Mouse (Mus musculus) cortical plate, adult 2 months (tissue): ENCODE measurements around the gene Ctss. TPM values are rescaled to one million over a fixed set of nuclear protein-coding genes. Genes with fewer than 3 reads are reported as not detected.

ENCODE experiments used
- H3K27ac ChIP-seq: fragments of 200-500 bp; 2 replicates; pipeline ENCODE4 v1.5.1; 2012; ENCODE audit warnings: low read length, control low read depth, inconsistent platforms; ENCODE audit not compliant: insufficient read depth
- H3K4me1 ChIP-seq: fragments of 200-500 bp; 2 replicates; pipeline ENCODE4 v1.6.1; 2011; ENCODE audit warnings: low read length; ENCODE audit not compliant: control insufficient read depth, insufficient read depth
- H3K4me3 ChIP-seq: fragments of 200-500 bp; 2 replicates; pipeline ENCODE4 v1.5.1; 2011; ENCODE audit warnings: mild to moderate bottlenecking, low read length, control low read depth; ENCODE audit not compliant: insufficient read depth
- CTCF ChIP-seq: fragments of 200-500 bp; IDR thresholded peaks from 2 replicates; pipeline ENCODE4 v1.5.1; 2011; ENCODE audit warnings: mild to moderate bottlenecking, control low read depth, low read length; ENCODE audit not compliant: insufficient read depth; ENCODE audit errors: extremely low read depth
- POLR2A ChIP-seq: fragments of 200-500 bp; IDR thresholded peaks from 2 replicates; pipeline ENCODE4 v1.6.1; 2011; ENCODE audit warnings: mild to moderate bottlenecking, low read length, control low read depth; ENCODE audit not compliant: insufficient read depth; ENCODE audit errors: extremely low read depth
- polyA plus RNA-seq: library from polyadenylated mRNA; depleted of rRNA; stranded (reverse); fragments of >200 nt; gene quantifications from 2 replicates; pipeline ENCODE4 v1.2.3, GENCODE M21; 2012

The Ctss gene
- polyA plus RNA-seq, 1 experiment, result 95.5 TPM

DNA sequence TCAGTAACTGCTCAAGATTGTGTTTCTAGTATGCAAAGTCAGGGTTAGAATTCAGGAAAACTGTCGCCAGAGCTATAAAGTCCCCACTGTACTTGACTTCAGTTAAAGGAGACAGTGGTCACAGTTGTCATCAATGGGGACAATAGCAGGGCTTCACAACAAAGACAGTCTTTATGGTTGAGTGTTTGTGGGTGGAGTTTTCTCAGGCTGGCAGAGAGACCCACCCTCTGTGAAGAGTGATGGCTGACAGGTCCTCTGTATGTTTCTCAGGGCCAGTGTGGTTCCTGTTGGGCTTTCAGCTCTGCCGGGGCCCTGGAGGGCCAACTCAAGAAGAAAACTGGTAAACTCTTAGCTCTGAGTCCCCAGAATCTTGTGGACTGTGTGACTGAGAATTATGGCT lies 24.3 kb upstream of the Ctss start:
- TF ChIP-seq POLR2A (no peak), CTCF (no peak)
- 0 out of 2 replicates have a peak overlapping the region, but pooled peaks have one; percentile 10 for H3K27ac ChIP-seq

GRCm38 (mm10) chr3:95509348-95509747 lies 17.2 kb upstream of the Ctss start:
- Histone ChIP-seq H3K4me1 (no peaks in the 10 kb centered on the region), H3K27ac (no peak overlapping the region), H3K4me3 (no peak overlapping the region)
- TF ChIP-seq CTCF (no peak), POLR2A (no peak)

More for the DNA sequence above, 24.3 kb upstream of the Ctss start:
- no peak overlapping the region for H3K4me3 ChIP-seq
- peaks cover 6% of the 10 kb centered on the region; the same call in 1 of the 2 replicates for H3K4me1 ChIP-seq

DNA sequence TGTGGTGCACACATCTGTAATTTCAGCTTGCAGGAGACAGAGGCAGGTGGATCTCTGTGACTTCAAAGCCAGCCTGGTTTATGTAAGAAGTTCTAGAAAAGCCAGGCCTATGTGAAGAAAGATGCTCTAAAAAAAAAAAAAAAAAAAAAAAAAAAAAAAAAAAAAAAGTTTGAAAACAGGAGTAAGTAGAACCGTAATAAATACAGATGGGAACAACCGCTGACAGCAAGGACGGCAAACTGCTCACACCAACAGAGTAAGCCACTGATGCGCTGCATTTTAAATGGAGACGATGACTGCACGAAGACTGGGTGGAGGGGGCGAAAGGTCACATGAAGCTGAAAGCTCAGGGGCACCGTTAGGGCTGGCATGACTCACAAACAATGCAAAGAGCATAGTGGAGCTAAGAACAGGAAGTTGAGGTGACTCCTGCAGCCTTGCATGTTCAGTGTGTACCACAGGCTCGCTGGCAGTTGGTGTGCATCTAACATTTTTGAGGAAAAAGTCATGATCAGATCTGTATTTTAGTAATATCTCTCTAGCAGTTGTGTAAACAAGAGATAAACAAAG lies 14.9 kb upstream of the Ctss start:
- TF ChIP-seq CTCF (no peak), POLR2A (no peak)
- Histone ChIP-seq H3K27ac (no peak overlapping the region), H3K4me3 (no peak overlapping the region), H3K4me1 (no peaks in the 10 kb centered on the region)

GRCm38 (mm10) chr3:95516614-95517041 lies 10.0 kb upstream of the Ctss start:
- Histone ChIP-seq H3K4me3 (no peak overlapping the region), H3K4me1 (peaks cover 2% of the 10 kb centered on the region; the same call in 1 of the 2 replicates), H3K27ac (no peak overlapping the region)
- TF ChIP-seq POLR2A (no peak), CTCF (no peak)

DNA sequence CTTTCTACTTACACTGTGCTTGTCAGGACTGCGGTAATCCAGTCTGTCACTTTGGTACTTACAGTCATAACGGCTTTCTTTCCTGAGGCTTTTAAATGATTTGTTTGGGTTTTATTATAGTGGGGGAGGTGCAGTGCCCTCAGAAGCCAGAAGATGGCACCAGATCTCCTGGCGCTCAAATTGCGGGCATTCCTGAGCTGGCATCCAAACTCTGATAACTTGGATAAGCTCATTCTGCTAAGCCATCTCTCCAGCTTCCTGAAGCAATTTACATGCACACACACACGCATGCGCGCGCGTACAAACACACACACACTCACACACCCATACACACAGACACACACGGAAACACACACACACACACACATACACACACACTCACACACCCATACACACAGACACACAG lies 9.1 kb upstream of the Ctss start:
- Histone ChIP-seq H3K4me1 (peaks cover 2% of the 10 kb centered on the region; the same call in 1 of the 2 replicates), H3K27ac (no peak overlapping the region), H3K4me3 (no peak overlapping the region)
- TF ChIP-seq CTCF, result peak; percentile 91
- no peak for TF ChIP-seq POLR2A

GRCm38 (mm10) chr3:95518891-95519290 lies 7.7 kb upstream of the Ctss start:
- no peak overlapping the region for H3K27ac ChIP-seq
- H3K4me3 ChIP-seq, result no peak overlapping the region
- H3K4me1 ChIP-seq, result peaks cover 2% of the 10 kb centered on the region; the same call in 1 of the 2 replicates
- no peak for TF ChIP-seq POLR2A
- TF ChIP-seq CTCF, result no peak

DNA sequence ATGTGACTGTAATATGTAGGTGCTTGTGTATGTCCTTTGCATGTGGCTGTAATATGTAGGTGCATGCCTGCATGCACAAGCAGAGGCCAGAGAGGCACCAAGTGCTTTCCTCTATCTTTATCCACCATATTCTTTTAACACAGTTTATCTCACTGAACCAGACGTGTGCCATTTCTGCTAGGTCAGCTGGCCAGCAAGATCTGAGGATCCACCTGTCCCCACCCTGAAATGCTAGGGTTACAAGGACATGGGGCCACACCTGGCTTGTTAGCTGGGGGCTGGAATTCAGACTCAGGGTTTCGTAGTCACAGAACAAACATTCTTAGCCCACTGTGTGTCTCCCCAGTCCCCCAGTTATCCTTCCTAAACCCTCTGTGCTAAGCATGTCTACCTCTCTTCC lies 7.3 kb upstream of the Ctss start:
- no peak for TF ChIP-seq CTCF
- no peak for TF ChIP-seq POLR2A
- no peak overlapping the region for H3K27ac ChIP-seq
- H3K4me3 ChIP-seq, result no peak overlapping the region
- H3K4me1 ChIP-seq, result peaks cover 2% of the 10 kb centered on the region; the same call in 1 of the 2 replicates

GRCm38 (mm10) chr3:95520100-95520499 lies 6.5 kb upstream of the Ctss start:
- TF ChIP-seq POLR2A (no peak), CTCF (no peak)
- Histone ChIP-seq H3K4me3 (no peak overlapping the region), H3K27ac (no peak overlapping the region), H3K4me1 (peaks cover 2% of the 10 kb centered on the region; the same call in 1 of the 2 replicates)

DNA sequence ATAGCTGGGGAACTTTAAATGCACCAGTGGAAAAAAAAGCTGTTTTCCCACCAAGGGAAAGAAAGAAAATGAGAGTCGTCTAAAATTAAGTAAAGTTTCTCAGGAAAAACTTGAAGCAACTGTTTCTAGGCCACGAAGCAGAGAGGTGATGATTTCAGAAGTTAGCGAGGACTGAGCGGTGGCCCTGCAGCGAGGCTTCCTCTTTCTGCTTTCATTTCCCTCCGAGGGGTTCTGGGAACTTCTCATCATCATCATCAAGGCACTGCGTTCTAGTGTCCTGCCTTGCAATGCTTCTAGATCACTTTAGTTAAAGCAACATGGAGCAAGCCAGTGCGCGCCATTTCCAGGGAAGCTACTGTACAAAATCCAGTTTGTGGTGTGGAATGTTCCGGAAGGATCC lies 5.4 kb upstream of the Ctss start:
- no peak overlapping the region for H3K27ac ChIP-seq
- H3K4me1 ChIP-seq, result peaks cover 2% of the 10 kb centered on the region; the same call in 1 of the 2 replicates
- TF ChIP-seq POLR2A (no peak), CTCF (no peak)
- no peak overlapping the region for H3K4me3 ChIP-seq

DNA sequence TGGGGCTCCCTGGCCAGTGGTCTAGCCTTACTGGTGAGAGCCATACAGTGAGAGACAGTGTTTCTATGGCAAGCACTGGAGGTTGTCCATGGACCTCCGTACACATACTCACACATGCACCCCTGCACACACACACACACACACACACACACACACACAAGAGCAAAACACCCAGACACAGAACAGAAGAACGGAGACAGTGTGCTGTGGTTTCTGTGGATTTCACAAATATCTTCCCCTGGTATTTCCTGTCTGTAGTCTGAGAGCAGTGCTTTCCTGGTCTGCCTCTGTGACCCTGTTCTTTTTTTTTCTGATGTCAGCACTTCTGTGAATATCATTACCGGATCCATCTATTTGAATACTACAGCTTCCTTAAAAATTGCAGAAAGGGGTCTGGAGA lies 2.9 kb upstream of the Ctss start:
- no peak overlapping the region for H3K4me3 ChIP-seq
- TF ChIP-seq POLR2A (no peak), CTCF (no peak)
- no peaks in the 10 kb centered on the region for H3K4me1 ChIP-seq
- no peak overlapping the region for H3K27ac ChIP-seq
